Mouse (Mus musculus) activated CD4-positive, CD25-positive, alpha-beta regulatory T cell, adult 4 months (primary cell): ENCODE measurements around the gene Ghrhr. TPM values are rescaled to one million over a fixed set of nuclear protein-coding genes. Genes with fewer than 3 reads are reported as not detected.

Experiments used
- ATAC-seq: one replicate; pipeline ENCODE4 v1.8.0; 2017
- polyA plus RNA-seq, 2 experiments: library from polyadenylated mRNA; unstranded; fragments of 100-300 nt; shearing (Covaris generic); gene quantifications; one replicate each; pipeline ENCODE4 v1.2.1; 2017

Ghrhr gene
- polyA plus RNA-seq, 2 experiments from 2014 or later, result not detected

- ATAC-seq, result no peak
These were observed 22.2 kb upstream of the Ghrhr start for GRCm38 (mm10) chr6:55353711-55354445.

- no peak for ATAC-seq
These were observed 21.5 kb upstream of the Ghrhr start for GRCm38 (mm10) chr6:55354456-55355117.

- no peak for ATAC-seq
These were observed 20.5 kb upstream of the Ghrhr start for GRCm38 (mm10) chr6:55355575-55355974.

GRCm38 (mm10) chr6:55356017-55356703 lies 19.9 kb upstream of the Ghrhr start:
- ATAC-seq, result no peak

GRCm38 (mm10) chr6:55356976-55357635 lies 19.0 kb upstream of the Ghrhr start:
- no peak for ATAC-seq

GRCm38 (mm10) chr6:55357636-55358031 lies 18.5 kb upstream of the Ghrhr start:
- no peak for ATAC-seq

- no peak for ATAC-seq
These were observed 17.4 kb upstream of the Ghrhr start for GRCm38 (mm10) chr6:55358731-55359143.

- no peak for ATAC-seq
These were observed 13.4 kb upstream of the Ghrhr start for GRCm38 (mm10) chr6:55362663-55363062.

GRCm38 (mm10) chr6:55367126-55367525 lies 9.0 kb upstream of the Ghrhr start:
- no peak for ATAC-seq

- ATAC-seq, result no peak
These were observed 5.3 kb upstream of the Ghrhr start for GRCm38 (mm10) chr6:55370831-55371230.

GRCm38 (mm10) chr6:55376511-55376910 lies 416 bp downstream of the Ghrhr start:
- ATAC-seq, result no peak

GRCm38 (mm10) chr6:55377461-55377860 lies 1.4 kb downstream of the Ghrhr start:
- no peak for ATAC-seq

GRCm38 (mm10) chr6:55379641-55380335 lies 3.7 kb downstream of the Ghrhr start:
- ATAC-seq, result no peak

- ATAC-seq, result no peak
These were observed 5.9 kb downstream of the Ghrhr start for GRCm38 (mm10) chr6:55381966-55382365.

GRCm38 (mm10) chr6:55383897-55384296 lies 7.8 kb downstream of the Ghrhr start:
- ATAC-seq, result no peak

- ATAC-seq, result no peak
These were observed 8.4 kb downstream of the Ghrhr start for GRCm38 (mm10) chr6:55384356-55384951.

GRCm38 (mm10) chr6:55388546-55389169 lies 12.6 kb downstream of the Ghrhr start:
- no peak for ATAC-seq

- no peak for ATAC-seq
These were observed 13.2 kb downstream of the Ghrhr start for GRCm38 (mm10) chr6:55389321-55389720.

- no peak for ATAC-seq
These were observed 15.7 kb downstream of the Ghrhr start for GRCm38 (mm10) chr6:55391814-55392213.

GRCm38 (mm10) chr6:55392453-55392852 lies 16.4 kb downstream of the Ghrhr start:
- ATAC-seq, result no peak

GRCm38 (mm10) chr6:55394854-55395253 lies 18.8 kb downstream of the Ghrhr start:
- ATAC-seq, result no peak

- no peak for ATAC-seq
These were observed 20.1 kb downstream of the Ghrhr start for GRCm38 (mm10) chr6:55396176-55396575.
